Mouse (Mus musculus) kidney, embryonic 16.5 days (tissue): ENCODE data around the gene Kcnc1. TPM values are rescaled to one million over a fixed set of nuclear protein-coding genes. Genes with fewer than 3 reads are reported as not detected.

Experiments
- ATAC-seq: fragments of 200-750 bp; cut with Nextera tagmentation; 2 replicates; pipeline ENCODE4 v1.8.0; 2017; ENCODE audit warnings: moderate TSS enrichment; ENCODE audit not compliant: low FRiP score, low TSS enrichment
- H3K27ac ChIP-seq: fragments of 300-500 bp; sonication (generic); 2 replicates; pipeline ENCODE4 v1.5.1; 2014; ENCODE audit warnings: low read length
- H3K27me3 ChIP-seq: fragments of 300-500 bp; sonication (generic); 2 replicates; pipeline ENCODE4 v1.6.1; 2014; ENCODE audit warnings: low read length, control low read depth, mixed read lengths; ENCODE audit not compliant: insufficient read depth
- H3K36me3 ChIP-seq: fragments of 300-500 bp; sonication (generic); 2 replicates; pipeline ENCODE4 v1.6.1; 2014; ENCODE audit warnings: low read length, control low read depth, mixed read lengths; ENCODE audit not compliant: insufficient read depth
- H3K4me1 ChIP-seq: fragments of 300-500 bp; sonication (generic); 2 replicates; pipeline ENCODE4 v1.6.1; 2014; ENCODE audit warnings: low read length, control low read depth, mixed read lengths; ENCODE audit not compliant: insufficient read depth
- H3K4me2 ChIP-seq: fragments of 300-500 bp; sonication (generic); replicated peaks from 2 replicates; pipeline ENCODE4 v1.6.1; 2014; ENCODE audit warnings: low read depth, low read length
- H3K4me3 ChIP-seq: fragments of 300-500 bp; sonication (generic); 2 replicates; pipeline ENCODE4 v1.5.1; 2014; ENCODE audit warnings: mild to moderate bottlenecking, low read length
- H3K9ac ChIP-seq: fragments of 300-500 bp; sonication (generic); replicated peaks from 2 replicates; pipeline ENCODE4 v1.6.1; 2014; ENCODE audit warnings: low read length
- H3K9me3 ChIP-seq: fragments of 300-500 bp; sonication (generic); 2 replicates; pipeline ENCODE4 v1.6.1; 2016; ENCODE audit warnings: low read length, control low read depth
- WGBS: fragments of 180-500 bp; shearing (Covaris S2); extraction: QIAGEN DNeasy Blood & Tissue Kit; methylation state at CpG from one replicate; pipeline ENCODE4 v1.1.7; 2014; 5-methylcytosine and 5-hydroxymethylcytosine counted together
- polyA plus RNA-seq: library from polyadenylated mRNA; unstranded; fragments of >200 nt; fragmentation: Nextera tagmentation; extraction: Ambion mirVana; gene quantifications from 2 replicates; pipeline ENCODE4 v1.2.1, GENCODE M21; 2015

Kcnc1 gene
- polyA plus RNA-seq, 1 experiment from 2014 or later: not detected

GRCm38 (mm10) chr7:46371104-46371503 lies 25.2 kb upstream of the Kcnc1 start:
- Histone ChIP-seq H3K9me3 (no peaks in the 10 kb centered on the region), H3K36me3 (no peaks in the 10 kb centered on the region), H3K4me3 (no peak overlapping the region), H3K27ac (no peak overlapping the region), H3K4me1 (no peaks in the 10 kb centered on the region), H3K27me3 (peaks cover 19% of the 10 kb centered on the region), H3K4me2 (no peak overlapping the region), H3K9ac (no peak overlapping the region)
- WGBS: 47% methylated on average over 4 of the region's 4 CpGs
- ATAC-seq: no peak

- Histone ChIP-seq H3K4me2 (peak within 1 kb of the TSS; percentile 28; the same call in 1 of the 2 replicates), H3K9ac (no peak within 1 kb of the TSS), H3K36me3 (no peaks in the 10 kb centered on the region), H3K9me3 (no peaks in the 10 kb centered on the region), H3K27me3 (peaks cover 63% of the 10 kb centered on the region), H3K4me3 (peak within 1 kb of the TSS; percentile 14), H3K27ac (no peak within 1 kb of the TSS), H3K4me1 (peaks cover 11% of the 10 kb centered on the region)
- WGBS: 4% methylated on average over 44 of the region's 44 CpGs
- ATAC-seq: no peak
Observed at GRCm38 (mm10) chr7:46376172-46377007, 19.9 kb upstream of the Kcnc1 start, which contains the start of gene Myod1. TSS of gene Myod1 (plus strand) at chr7:46376474.

GRCm38 (mm10) chr7:46377008-46377346 lies 19.3 kb upstream of the Kcnc1 start:
- peak; percentile 50; the same call in 1 of the 2 replicates for ATAC-seq
- no peaks in the 10 kb centered on the region for H3K36me3 ChIP-seq
- WGBS: 1% methylated on average over 33 of the region's 33 CpGs
- peaks cover 11% of the 10 kb centered on the region for H3K4me1 ChIP-seq
- peak overlapping the region; percentile 28; the same call in 1 of the 2 replicates for H3K4me2 ChIP-seq
- H3K4me3 ChIP-seq: peak overlapping the region; percentile 14
- H3K9me3 ChIP-seq: no peaks in the 10 kb centered on the region
- no peak overlapping the region for H3K27ac ChIP-seq
- H3K9ac ChIP-seq: no peak overlapping the region
- H3K27me3 ChIP-seq: peaks cover 63% of the 10 kb centered on the region

GRCm38 (mm10) chr7:46378123-46378522 lies 18.2 kb upstream of the Kcnc1 start:
- Histone ChIP-seq H3K9me3 (no peaks in the 10 kb centered on the region), H3K4me3 (no peak overlapping the region), H3K36me3 (no peaks in the 10 kb centered on the region), H3K4me2 (no peak overlapping the region), H3K27me3 (peaks cover 63% of the 10 kb centered on the region), H3K9ac (no peak overlapping the region), H3K4me1 (peaks cover 11% of the 10 kb centered on the region), H3K27ac (no peak overlapping the region)
- ATAC-seq: no peak
- WGBS: 1% methylated on average over 22 of the region's 22 CpGs

GRCm38 (mm10) chr7:46378983-46379382 lies 17.3 kb upstream of the Kcnc1 start:
- no peak overlapping the region for H3K4me2 ChIP-seq
- H3K27me3 ChIP-seq: peaks cover 61% of the 10 kb centered on the region
- H3K36me3 ChIP-seq: no peaks in the 10 kb centered on the region
- no peak overlapping the region for H3K4me3 ChIP-seq
- no peak overlapping the region for H3K27ac ChIP-seq
- no peak for ATAC-seq
- no peak overlapping the region for H3K9ac ChIP-seq
- peaks cover 11% of the 10 kb centered on the region for H3K4me1 ChIP-seq
- no peaks in the 10 kb centered on the region for H3K9me3 ChIP-seq
- 8% methylated on average over 16 of the region's 16 CpGs for WGBS

GRCm38 (mm10) chr7:46380625-46381024 lies 15.7 kb upstream of the Kcnc1 start:
- Histone ChIP-seq H3K4me1 (peaks cover 11% of the 10 kb centered on the region), H3K36me3 (no peaks in the 10 kb centered on the region), H3K27ac (no peak overlapping the region), H3K27me3 (peaks cover 49% of the 10 kb centered on the region), H3K4me3 (no peak overlapping the region), H3K9me3 (no peaks in the 10 kb centered on the region), H3K4me2 (no peak overlapping the region), H3K9ac (no peak overlapping the region)
- ATAC-seq: no peak
- WGBS: 56% methylated on average over 9 of the region's 9 CpGs

- 92% methylated on average over 3 of the region's 3 CpGs for WGBS
Observed at GRCm38 (mm10) chr7:46387430-46387829, 8.9 kb upstream of the Kcnc1 start.

GRCm38 (mm10) chr7:46389456-46390085 lies 6.7 kb upstream of the Kcnc1 start:
- H3K4me3 ChIP-seq: no peak overlapping the region
- H3K4me2 ChIP-seq: no peak overlapping the region
- no peak overlapping the region for H3K27ac ChIP-seq
- H3K9ac ChIP-seq: no peak overlapping the region
- no peak for ATAC-seq
- H3K9me3 ChIP-seq: no peaks in the 10 kb centered on the region
- H3K4me1 ChIP-seq: no peaks in the 10 kb centered on the region
- 77% methylated on average over 10 of the region's 10 CpGs for WGBS
- no peaks in the 10 kb centered on the region for H3K36me3 ChIP-seq
- peaks cover 16% of the 10 kb centered on the region for H3K27me3 ChIP-seq

More at GRCm38 (mm10) chr7:46387430-46387829, 8.9 kb upstream of the Kcnc1 start:
- H3K9me3 ChIP-seq: no peaks in the 10 kb centered on the region
- no peak overlapping the region for H3K27ac ChIP-seq
- no peak overlapping the region for H3K4me3 ChIP-seq
- no peak overlapping the region for H3K9ac ChIP-seq
- no peak overlapping the region for H3K4me2 ChIP-seq
- H3K4me1 ChIP-seq: no peaks in the 10 kb centered on the region
- no peak for ATAC-seq
- 0 out of 2 replicates have a peak, but pooled peaks cover 3% of the 10 kb centered on the region for H3K27me3 ChIP-seq
- H3K36me3 ChIP-seq: no peaks in the 10 kb centered on the region

- Histone ChIP-seq H3K27ac (no peak overlapping the region), H3K9ac (no peak overlapping the region), H3K4me1 (no peaks in the 10 kb centered on the region), H3K36me3 (no peaks in the 10 kb centered on the region), H3K27me3 (peaks cover 23% of the 10 kb centered on the region), H3K9me3 (no peaks in the 10 kb centered on the region), H3K4me2 (no peak overlapping the region), H3K4me3 (no peak overlapping the region)
- 62% methylated on average over 4 of the region's 4 CpGs for WGBS
- no peak for ATAC-seq
Observed at GRCm38 (mm10) chr7:46390226-46390625, 6.1 kb upstream of the Kcnc1 start.

GRCm38 (mm10) chr7:46391701-46392100 lies 4.6 kb upstream of the Kcnc1 start:
- no peak for ATAC-seq
- Histone ChIP-seq H3K4me2 (no peak overlapping the region), H3K27ac (no peak overlapping the region), H3K4me1 (peaks cover 10% of the 10 kb centered on the region), H3K9me3 (no peaks in the 10 kb centered on the region), H3K4me3 (no peak overlapping the region), H3K36me3 (no peaks in the 10 kb centered on the region), H3K27me3 (peaks cover 37% of the 10 kb centered on the region), H3K9ac (no peak overlapping the region)
- WGBS: 62% methylated on average over 5 of the region's 5 CpGs
